Mouse (Mus musculus) midbrain, embryonic 14.5 days (tissue): ENCODE measurements around the gene Phc2. TPM values are rescaled to one million over a fixed set of nuclear protein-coding genes. Genes with fewer than 3 reads are reported as not detected.

Experiments
- ATAC-seq: fragments of 200-750 bp; cut with Nextera tagmentation; 2 replicates; pipeline ENCODE4 v1.8.0; 2017; ENCODE audit warnings: moderate number of reproducible peaks, moderate library complexity; ENCODE audit not compliant: low FRiP score, low TSS enrichment
- DNase-seq: peaks from one replicate; pipeline ENCODE4 v3.0.0-alpha.2; 2015
- H3K27ac ChIP-seq: fragments of 300-500 bp; sonication (generic); replicated peaks from 2 replicates; pipeline ENCODE4 v1.5.1; 2014; ENCODE audit warnings: mild to moderate bottlenecking, low read depth, low read length, moderate library complexity
- H3K27me3 ChIP-seq: fragments of 300-500 bp; sonication (generic); 2 replicates; pipeline ENCODE4 v1.6.1; 2014; ENCODE audit warnings: low read length, control low read depth, mixed read lengths; ENCODE audit not compliant: control insufficient read depth, insufficient read depth
- H3K36me3 ChIP-seq: fragments of 300-500 bp; sonication (generic); 2 replicates; pipeline ENCODE4 v1.6.1; 2014; ENCODE audit warnings: low read length, control low read depth; ENCODE audit not compliant: control insufficient read depth, insufficient read depth
- H3K4me1 ChIP-seq: fragments of 300-500 bp; sonication (generic); 2 replicates; pipeline ENCODE4 v1.6.1; 2014; ENCODE audit warnings: mild to moderate bottlenecking, antibody characterized with exemption, low read length, control low read depth; ENCODE audit not compliant: control insufficient read depth, insufficient read depth
- H3K4me2 ChIP-seq: fragments of 300-500 bp; sonication (generic); 2 replicates; pipeline ENCODE4 v1.6.1; 2014; ENCODE audit warnings: mild to moderate bottlenecking, low read length, moderate library complexity
- H3K4me3 ChIP-seq: fragments of 300-500 bp; sonication (generic); replicated peaks from 2 replicates; pipeline ENCODE4 v1.5.1; 2014; ENCODE audit warnings: low read depth, low read length
- H3K9ac ChIP-seq: fragments of 300-500 bp; sonication (generic); replicated peaks from 2 replicates; pipeline ENCODE4 v1.6.1; 2014; ENCODE audit warnings: mild to moderate bottlenecking, low read length, moderate library complexity
- H3K9me3 ChIP-seq: fragments of 300-500 bp; sonication (generic); 2 replicates; pipeline ENCODE4 v1.6.1; 2016; ENCODE audit warnings: low read length, control low read depth, mixed read lengths; ENCODE audit not compliant: control insufficient read depth
- WGBS: fragments of 180-500 bp; shearing (Covaris S2); extraction: QIAGEN DNeasy Blood & Tissue Kit; methylation state at CpG from one replicate; pipeline ENCODE4 v1.1.7; 2014; 5-methylcytosine and 5-hydroxymethylcytosine counted together
- polyA plus RNA-seq: library from polyadenylated mRNA; unstranded; fragments of >200 nt; fragmentation: Nextera tagmentation; extraction: Ambion mirVana; gene quantifications from 2 replicates; pipeline ENCODE4 v1.2.1, GENCODE M21; 2014

The Phc2 gene
- polyA plus RNA-seq, 1 experiment from 2014 or later: 48.4 TPM

- H3K9ac ChIP-seq: no peak overlapping the region
- H3K4me3 ChIP-seq: no peak overlapping the region
- peaks cover 28% of the 10 kb centered on the region for H3K4me1 ChIP-seq
- H3K4me2 ChIP-seq: no peak overlapping the region
- H3K27ac ChIP-seq: no peak overlapping the region
- H3K9me3 ChIP-seq: 0 out of 2 replicates have a peak, but pooled peaks cover 3% of the 10 kb centered on the region
- 96% methylated on average over 4 of the region's 4 CpGs for WGBS
- H3K27me3 ChIP-seq: no peaks in the 10 kb centered on the region
- H3K36me3 ChIP-seq: no peaks in the 10 kb centered on the region
- ATAC-seq: no peak
- no peak for DNase-seq
Measured at GRCm38 (mm10) chr4:128691195-128691594, 36.7 kb downstream of the Phc2 start.

- DNase-seq (no peak), ATAC-seq (no peak)
- Histone ChIP-seq H3K9ac (no peak overlapping the region), H3K27me3 (no peaks in the 10 kb centered on the region), H3K36me3 (no peaks in the 10 kb centered on the region), H3K9me3 (0 out of 2 replicates have a peak, but pooled peaks cover 3% of the 10 kb centered on the region), H3K4me1 (peaks cover 29% of the 10 kb centered on the region), H3K4me2 (no peak overlapping the region), H3K4me3 (no peak overlapping the region), H3K27ac (no peak overlapping the region)
- 66% methylated on average over 15 of the region's 15 CpGs for WGBS
Measured at GRCm38 (mm10) chr4:128692149-128692925, 37.8 kb downstream of the Phc2 start.

GRCm38 (mm10) chr4:128693207-128693606 is 38.7 kb downstream of the Phc2 start:
- H3K4me3 ChIP-seq: no peak overlapping the region
- ATAC-seq (no peak), DNase-seq (no peak)
- no peaks in the 10 kb centered on the region for H3K9me3 ChIP-seq
- no peaks in the 10 kb centered on the region for H3K36me3 ChIP-seq
- H3K4me1 ChIP-seq: peaks cover 35% of the 10 kb centered on the region
- no peak overlapping the region for H3K27ac ChIP-seq
- H3K9ac ChIP-seq: no peak overlapping the region; the same call in 1 of the 2 replicates
- WGBS: 53% methylated on average over 5 of the region's 5 CpGs
- H3K4me2 ChIP-seq: no peak overlapping the region
- no peaks in the 10 kb centered on the region for H3K27me3 ChIP-seq

GRCm38 (mm10) chr4:128694315-128694714 is 39.8 kb downstream of the Phc2 start:
- no peak overlapping the region for H3K9ac ChIP-seq
- H3K9me3 ChIP-seq: no peaks in the 10 kb centered on the region
- no peak overlapping the region for H3K4me3 ChIP-seq
- H3K4me2 ChIP-seq: no peak overlapping the region
- no peak overlapping the region for H3K27ac ChIP-seq
- no peaks in the 10 kb centered on the region for H3K36me3 ChIP-seq
- ATAC-seq (no peak), DNase-seq (no peak)
- H3K4me1 ChIP-seq: peaks cover 27% of the 10 kb centered on the region
- H3K27me3 ChIP-seq: no peaks in the 10 kb centered on the region

GRCm38 (mm10) chr4:128695149-128695548 is 40.6 kb downstream of the Phc2 start:
- H3K4me2 ChIP-seq: no peak overlapping the region
- WGBS: 88% methylated on average over 7 of the region's 7 CpGs
- DNase-seq: no peak
- no peaks in the 10 kb centered on the region for H3K27me3 ChIP-seq
- no peak overlapping the region for H3K4me3 ChIP-seq
- no peaks in the 10 kb centered on the region for H3K9me3 ChIP-seq
- no peak overlapping the region for H3K27ac ChIP-seq
- peaks cover 21% of the 10 kb centered on the region for H3K4me1 ChIP-seq
- H3K36me3 ChIP-seq: no peaks in the 10 kb centered on the region
- no peak overlapping the region for H3K9ac ChIP-seq
- ATAC-seq: no peak

- H3K9me3 ChIP-seq: no peaks in the 10 kb centered on the region
- H3K27me3 ChIP-seq: no peaks in the 10 kb centered on the region
- 49% methylated on average over 12 of the region's 12 CpGs for WGBS
- no peaks in the 10 kb centered on the region for H3K36me3 ChIP-seq
- H3K9ac ChIP-seq: no peak overlapping the region
- no peak overlapping the region for H3K4me2 ChIP-seq
- DNase-seq: peak; percentile 67
- peak overlapping the region; percentile 65 for H3K27ac ChIP-seq
- ATAC-seq: no peak
- peaks cover 11% of the 10 kb centered on the region for H3K4me1 ChIP-seq
- no peak overlapping the region for H3K4me3 ChIP-seq
Measured at GRCm38 (mm10) chr4:128698011-128698861, 43.7 kb downstream of the Phc2 start.

- H3K9ac ChIP-seq: no peak overlapping the region
- H3K4me1 ChIP-seq: peaks cover 10% of the 10 kb centered on the region
- H3K27ac ChIP-seq: no peak overlapping the region
- H3K4me3 ChIP-seq: no peak overlapping the region
- 94% methylated on average over 4 of the region's 4 CpGs for WGBS
- H3K36me3 ChIP-seq: no peaks in the 10 kb centered on the region
- no peak overlapping the region for H3K4me2 ChIP-seq
- ATAC-seq (no peak), DNase-seq (no peak)
- no peaks in the 10 kb centered on the region for H3K27me3 ChIP-seq
- H3K9me3 ChIP-seq: no peaks in the 10 kb centered on the region
Measured at GRCm38 (mm10) chr4:128699916-128700315, 45.4 kb downstream of the Phc2 start.

GRCm38 (mm10) chr4:128700543-128700942 is 46.0 kb downstream of the Phc2 start:
- no peak for DNase-seq
- no peak for ATAC-seq
- Histone ChIP-seq H3K36me3 (no peaks in the 10 kb centered on the region), H3K9me3 (no peaks in the 10 kb centered on the region), H3K4me2 (no peak overlapping the region), H3K27me3 (no peaks in the 10 kb centered on the region), H3K4me1 (peaks cover 10% of the 10 kb centered on the region), H3K27ac (no peak overlapping the region), H3K4me3 (no peak overlapping the region), H3K9ac (no peak overlapping the region)
- WGBS: 48% methylated on average over 2 of the region's 2 CpGs
